Mouse (Mus musculus) forebrain, postnatal 0 days (tissue): ENCODE measurements around the gene Zfp503. TPM values are rescaled to one million over a fixed set of nuclear protein-coding genes. Genes with fewer than 3 reads are reported as not detected.
A peak's percentile ranks its signal among the peaks of the same experiment; 100 is the strongest.

Source experiments
- ATAC-seq: fragments of 200-750 bp; cut with Nextera tagmentation; 2 replicates; pipeline ENCODE4 v1.8.0; 2017; ENCODE audit warnings: mild to moderate bottlenecking, moderate library complexity
- DNase-seq: peaks from one replicate; pipeline ENCODE4 v3.0.0-alpha.2; 2015
- H3K27ac ChIP-seq: fragments of 300-500 bp; sonication (generic); 2 replicates; pipeline ENCODE4 v1.5.1; 2014; ENCODE audit warnings: low read depth, mild to moderate bottlenecking, antibody characterized with exemption, low read length, moderate library complexity, mixed read lengths
- H3K27me3 ChIP-seq: fragments of 300-500 bp; sonication (generic); 2 replicates; pipeline ENCODE4 v1.6.1; 2014; ENCODE audit warnings: mild to moderate bottlenecking, low read length, mixed read lengths; ENCODE audit not compliant: insufficient read depth
- H3K36me3 ChIP-seq: fragments of 300-500 bp; sonication (generic); 2 replicates; pipeline ENCODE4 v1.6.1; 2014; ENCODE audit warnings: mild to moderate bottlenecking, moderate library complexity; ENCODE audit not compliant: insufficient read depth
- H3K4me1 ChIP-seq: fragments of 300-500 bp; sonication (generic); 2 replicates; pipeline ENCODE4 v1.6.1; 2014; ENCODE audit warnings: antibody characterized with exemption; ENCODE audit not compliant: insufficient read depth
- H3K4me2 ChIP-seq: fragments of 300-500 bp; sonication (generic); 2 replicates; pipeline ENCODE4 v1.6.1; 2014; ENCODE audit warnings: low read depth, mild to moderate bottlenecking, moderate library complexity
- H3K4me3 ChIP-seq: fragments of 300-500 bp; sonication (generic); 2 replicates; pipeline ENCODE4 v1.5.1; 2014; ENCODE audit warnings: low read depth, low read length, mixed read lengths
- H3K9ac ChIP-seq: fragments of 300-500 bp; sonication (generic); 2 replicates; pipeline ENCODE4 v1.6.1; 2014; ENCODE audit warnings: mild to moderate bottlenecking
- H3K9me3 ChIP-seq: fragments of 300-500 bp; sonication (generic); 2 replicates; pipeline ENCODE4 v1.6.1; 2016; ENCODE audit warnings: low read length
- CTCF ChIP-seq: sonication (generic); IDR thresholded peaks from 2 replicates; pipeline ENCODE4 v1.5.1; 2016; ENCODE audit warnings: antibody characterized with exemption, control low read depth, low read depth
- WGBS: fragments of 180-500 bp; shearing (Covaris S2); extraction: QIAGEN DNeasy Blood & Tissue Kit; methylation state at CpG from one replicate; pipeline ENCODE4 v1.1.7; 2014; 5-methylcytosine and 5-hydroxymethylcytosine counted together
- polyA plus RNA-seq: library from polyadenylated mRNA; unstranded; fragments of >200 nt; fragmentation: Nextera tagmentation; extraction: Ambion mirVana; gene quantifications from 2 replicates; pipeline ENCODE4 v1.2.1, GENCODE M21; 2015
- total RNA-seq: library from RNA; depleted of rRNA; stranded (reverse); fragments of >200 nt; gene quantifications from 2 replicates; pipeline ENCODE4 v1.2.3, GENCODE M21; 2014

The Zfp503 gene
- total and polyA plus RNA-seq, 2 experiments from 2014 or later: 5.0 to 8.7 TPM

- no peak for TF ChIP-seq CTCF
- ATAC-seq (no peak), DNase-seq (no peak)
- Histone ChIP-seq H3K4me2 (no peak overlapping the region), H3K9ac (no peak overlapping the region), H3K4me3 (no peak overlapping the region), H3K36me3 (no peaks in the 10 kb centered on the region), H3K9me3 (no peaks in the 10 kb centered on the region), H3K27me3 (no peaks in the 10 kb centered on the region), H3K27ac (no peak overlapping the region), H3K4me1 (no peaks in the 10 kb centered on the region)
- WGBS: 35% methylated on average over 12 of the region's 12 CpGs
Measured at GRCm38 (mm10) chr14:21967375-21968010, 21.9 kb downstream of the Zfp503 start.

GRCm38 (mm10) chr14:21966276-21966675 lies 23.1 kb downstream of the Zfp503 start:
- 52% methylated on average over 5 of the region's 5 CpGs for WGBS
- Histone ChIP-seq H3K4me3 (no peak overlapping the region), H3K4me2 (no peak overlapping the region), H3K9me3 (no peaks in the 10 kb centered on the region), H3K9ac (no peak overlapping the region), H3K4me1 (no peaks in the 10 kb centered on the region), H3K36me3 (no peaks in the 10 kb centered on the region), H3K27me3 (no peaks in the 10 kb centered on the region), H3K27ac (no peak overlapping the region)
- ATAC-seq: no peak
- DNase-seq: no peak
- no peak for TF ChIP-seq CTCF

DNA sequence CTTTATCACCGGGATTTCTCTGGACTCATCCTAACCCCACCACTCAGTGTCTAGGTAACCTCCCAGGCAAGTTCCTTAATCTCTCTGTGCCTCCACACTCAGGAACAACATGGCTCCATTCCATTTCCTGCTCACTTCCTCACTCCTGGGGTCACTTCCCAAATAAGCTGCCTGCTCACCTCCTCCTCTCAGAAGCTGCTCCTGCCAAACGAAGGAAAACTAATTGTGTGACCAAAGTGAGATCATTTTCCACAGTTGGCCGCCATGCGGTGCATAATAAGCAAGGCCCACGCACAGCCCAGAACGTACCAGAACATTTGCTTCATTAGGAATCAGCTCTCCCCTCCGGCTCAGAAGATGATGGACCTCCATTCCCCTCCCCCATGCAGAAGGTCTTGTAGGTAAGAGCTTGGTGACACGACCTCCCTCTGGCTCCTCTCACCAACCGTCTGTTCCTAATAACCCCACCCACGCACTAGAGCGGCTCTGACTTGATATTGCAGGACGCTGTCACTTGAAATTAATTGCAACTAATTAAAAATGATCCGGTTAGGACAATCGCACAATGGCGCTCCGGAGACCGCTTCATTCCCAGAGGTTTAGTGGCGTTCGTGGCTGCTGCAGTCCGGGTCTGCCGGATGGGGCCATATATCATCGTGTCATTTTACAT lies 26.9 kb downstream of the Zfp503 start:
- H3K27me3 ChIP-seq: no peaks in the 10 kb centered on the region
- no peak overlapping the region for H3K4me3 ChIP-seq
- H3K4me2 ChIP-seq: no peak overlapping the region
- H3K4me1 ChIP-seq: no peaks in the 10 kb centered on the region
- DNase-seq (no peak), ATAC-seq (no peak)
- H3K36me3 ChIP-seq: no peaks in the 10 kb centered on the region
- 60% methylated on average over 22 of the region's 22 CpGs for WGBS
- H3K9me3 ChIP-seq: no peaks in the 10 kb centered on the region
- no peak overlapping the region for H3K9ac ChIP-seq
- H3K27ac ChIP-seq: no peak overlapping the region
- TF ChIP-seq CTCF: no peak

- no peaks in the 10 kb centered on the region for H3K36me3 ChIP-seq
- no peaks in the 10 kb centered on the region for H3K4me1 ChIP-seq
- TF ChIP-seq CTCF: no peak
- no peak overlapping the region for H3K27ac ChIP-seq
- H3K9ac ChIP-seq: no peak overlapping the region
- no peak overlapping the region for H3K4me3 ChIP-seq
- ATAC-seq: peak; percentile 27; the same call in 1 of the 2 replicates
- 57% methylated on average over 8 of the region's 8 CpGs for WGBS
- DNase-seq: peak; percentile 43
- no peak overlapping the region for H3K4me2 ChIP-seq
- H3K27me3 ChIP-seq: no peaks in the 10 kb centered on the region
- no peaks in the 10 kb centered on the region for H3K9me3 ChIP-seq
Measured at GRCm38 (mm10) chr14:21959243-21959642, 30.2 kb downstream of the Zfp503 start.

- DNase-seq (no peak), ATAC-seq (no peak)
- no peak overlapping the region for H3K9ac ChIP-seq
- no peaks in the 10 kb centered on the region for H3K27me3 ChIP-seq
- TF ChIP-seq CTCF: no peak
- no peak overlapping the region for H3K27ac ChIP-seq
- 91% methylated on average over 5 of the region's 5 CpGs for WGBS
- H3K36me3 ChIP-seq: no peaks in the 10 kb centered on the region
- H3K4me2 ChIP-seq: no peak overlapping the region
- H3K4me1 ChIP-seq: no peaks in the 10 kb centered on the region
- no peak overlapping the region for H3K4me3 ChIP-seq
- H3K9me3 ChIP-seq: no peaks in the 10 kb centered on the region
Measured at GRCm38 (mm10) chr14:21958643-21959042, 30.8 kb downstream of the Zfp503 start.

DNA sequence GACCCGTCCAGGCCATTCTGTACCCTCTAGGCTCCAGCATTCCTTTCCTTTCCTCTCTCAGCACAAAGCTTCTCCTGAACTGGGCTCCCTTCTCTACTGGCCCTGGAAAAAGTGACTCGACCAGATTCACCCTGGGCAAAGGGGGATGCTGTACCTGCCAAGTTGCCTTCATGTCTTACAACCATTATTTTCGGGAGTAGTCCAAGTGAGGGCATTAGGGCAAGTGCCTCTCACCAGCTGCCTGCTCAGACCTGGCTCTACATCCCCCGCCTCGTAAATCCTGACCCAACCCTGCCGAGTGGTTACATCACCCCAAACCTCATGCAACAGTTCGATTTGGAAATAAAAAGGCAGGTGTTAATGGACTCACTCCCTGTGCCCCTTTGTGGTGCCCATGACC lies 36.9 kb downstream of the Zfp503 start:
- no peaks in the 10 kb centered on the region for H3K36me3 ChIP-seq
- no peak overlapping the region for H3K4me2 ChIP-seq
- DNase-seq (no peak), ATAC-seq (no peak)
- H3K27me3 ChIP-seq: no peaks in the 10 kb centered on the region
- H3K4me1 ChIP-seq: no peaks in the 10 kb centered on the region
- no peak overlapping the region for H3K9ac ChIP-seq
- H3K9me3 ChIP-seq: no peaks in the 10 kb centered on the region
- H3K27ac ChIP-seq: no peak overlapping the region
- WGBS: 85% methylated on average over 7 of the region's 7 CpGs
- no peak overlapping the region for H3K4me3 ChIP-seq
- no peak for TF ChIP-seq CTCF

DNA sequence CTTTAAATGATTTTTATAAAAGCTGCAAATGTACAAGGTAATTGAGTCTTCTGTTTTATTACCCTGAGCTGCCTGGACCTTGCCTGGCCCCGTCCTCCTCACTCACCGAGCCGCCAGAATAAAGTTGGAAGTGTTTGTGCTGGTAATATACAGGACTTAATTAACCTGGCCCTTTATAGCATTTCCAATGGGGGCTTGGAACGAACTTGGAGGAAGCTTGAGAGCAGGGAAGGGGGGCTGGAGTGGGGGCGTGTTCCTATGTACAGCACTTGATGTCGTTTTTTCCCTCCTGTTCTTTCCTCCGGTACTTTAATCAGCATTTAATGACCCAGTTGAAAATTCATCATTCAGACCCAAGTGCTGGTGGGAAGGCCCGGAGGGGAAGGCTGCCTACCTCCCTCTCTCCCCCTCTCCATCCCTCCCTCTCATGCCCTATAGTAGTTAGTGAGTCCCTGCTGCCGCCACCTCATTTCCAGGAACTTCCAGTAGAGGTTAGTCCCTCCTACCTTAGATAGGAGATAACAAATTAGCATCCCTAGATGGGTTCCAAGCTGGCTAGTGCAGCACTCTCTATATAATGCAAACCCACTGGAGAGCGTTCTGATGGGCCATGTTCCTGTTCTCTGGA lies 37.4 kb downstream of the Zfp503 start:
- Histone ChIP-seq H3K36me3 (no peaks in the 10 kb centered on the region), H3K4me2 (no peak overlapping the region), H3K4me1 (no peaks in the 10 kb centered on the region), H3K27me3 (no peaks in the 10 kb centered on the region), H3K9me3 (no peaks in the 10 kb centered on the region), H3K9ac (no peak overlapping the region), H3K4me3 (no peak overlapping the region), H3K27ac (no peak overlapping the region)
- no peak for TF ChIP-seq CTCF
- 40% methylated on average over 10 of the region's 10 CpGs for WGBS
- ATAC-seq (no peak), DNase-seq (no peak)
